Mouse (Mus musculus): ENCODE results near the gene Lgals3bp.

- TF ChIP-seq CTCF (IDR thresholded peaks at IDR 0.05; ENCODE audit: low read depth), result no peak
- no peak for TF ChIP-seq EP300 (IDR thresholded peaks at IDR 0.05; ENCODE audit: low read depth)
These were observed 8.2 kb upstream of the Lgals3bp start for GRCm38 (mm10) chr11:118410073-118410444.
